Mouse (Mus musculus): ENCODE measurements at regions not wholly inside any gene's neighbourhood (a gene's known extent, or its start where the extent isn't known, plus 50 kb on each side); places are given as distances from the start of the nearest gene placed in this dataset.

- Histone ChIP-seq H3K4me1 (replicated peaks) (no peaks in the 10 kb centered on the region), H3K4me3 (replicated peaks) (no peak overlapping the region), H3K4me2 (no peak overlapping the region), H3K27ac (no peak overlapping the region; the same call in 1 of the 2 replicates), H3K9me3 (replicated peaks) (no peaks in the 10 kb centered on the region), H3K9ac (no peak overlapping the region), H3K36me3 (no peaks in the 10 kb centered on the region), H3K27me3 (no peaks in the 10 kb centered on the region)
- no peak for ATAC-seq (ENCODE audit: low read depth)
- 9% methylated on average over 5 of the region's 5 CpGs for WGBS (ENCODE audit: insufficient replicate concordance)
- DNase-seq: no peak
Measured at GRCm38 (mm10) chr4:125265575-125265974, 137.9 kb upstream of the Zc3h12a start.

GRCm38 (mm10) chr4:125265065-125265464 is 137.4 kb upstream of the Zc3h12a start:
- H3K4me3 ChIP-seq (replicated peaks): no peak overlapping the region
- no peaks in the 10 kb centered on the region for H3K27me3 ChIP-seq
- H3K9me3 ChIP-seq (replicated peaks): no peaks in the 10 kb centered on the region
- no peak overlapping the region for H3K9ac ChIP-seq
- H3K36me3 ChIP-seq: no peaks in the 10 kb centered on the region
- 40% methylated on average over 7 of the region's 7 CpGs for WGBS (ENCODE audit: insufficient replicate concordance)
- DNase-seq: no peak
- H3K4me1 ChIP-seq (replicated peaks): no peaks in the 10 kb centered on the region
- no peak overlapping the region for H3K4me2 ChIP-seq
- no peak overlapping the region for H3K27ac ChIP-seq
- no peak for ATAC-seq (ENCODE audit: low read depth)

DNA sequence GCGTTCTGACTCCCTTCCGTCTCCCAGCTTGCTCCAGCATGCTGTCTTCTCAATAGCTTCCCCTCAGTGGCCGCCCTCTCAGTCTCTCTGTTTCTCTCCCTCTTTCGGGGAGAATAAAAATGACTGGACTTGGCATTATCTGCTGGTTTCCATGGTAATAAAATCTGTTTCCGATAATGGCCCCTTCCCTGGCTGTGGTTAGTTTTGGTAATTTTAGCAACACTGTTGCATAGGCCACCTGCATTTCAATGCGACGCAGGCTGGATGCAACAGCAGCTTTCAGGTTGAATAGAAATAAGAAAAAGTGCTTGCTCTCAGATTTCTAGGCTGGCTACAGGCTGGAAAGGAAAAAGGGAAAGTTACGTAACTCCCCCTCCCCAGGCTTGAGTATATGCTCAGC is 133.9 kb upstream of the Zc3h12a start:
- no peaks in the 10 kb centered on the region for H3K36me3 ChIP-seq
- no peak overlapping the region for H3K9ac ChIP-seq
- no peak overlapping the region for H3K4me2 ChIP-seq
- 53% methylated on average over 8 of the region's 8 CpGs for WGBS (ENCODE audit: insufficient replicate concordance)
- H3K4me3 ChIP-seq (replicated peaks): no peak overlapping the region
- no peaks in the 10 kb centered on the region for H3K9me3 ChIP-seq (replicated peaks)
- ATAC-seq (ENCODE audit: low read depth) (no peak), DNase-seq (no peak)
- H3K4me1 ChIP-seq (replicated peaks): no peaks in the 10 kb centered on the region
- H3K27me3 ChIP-seq: no peaks in the 10 kb centered on the region
- H3K27ac ChIP-seq: no peak overlapping the region

GRCm38 (mm10) chr4:125259306-125259705 is 131.7 kb upstream of the Zc3h12a start:
- H3K4me3 ChIP-seq (replicated peaks): no peak overlapping the region
- ATAC-seq (ENCODE audit: low read depth): no peak
- WGBS (ENCODE audit: insufficient replicate concordance): 47% methylated on average over 10 of the region's 10 CpGs

DNA sequence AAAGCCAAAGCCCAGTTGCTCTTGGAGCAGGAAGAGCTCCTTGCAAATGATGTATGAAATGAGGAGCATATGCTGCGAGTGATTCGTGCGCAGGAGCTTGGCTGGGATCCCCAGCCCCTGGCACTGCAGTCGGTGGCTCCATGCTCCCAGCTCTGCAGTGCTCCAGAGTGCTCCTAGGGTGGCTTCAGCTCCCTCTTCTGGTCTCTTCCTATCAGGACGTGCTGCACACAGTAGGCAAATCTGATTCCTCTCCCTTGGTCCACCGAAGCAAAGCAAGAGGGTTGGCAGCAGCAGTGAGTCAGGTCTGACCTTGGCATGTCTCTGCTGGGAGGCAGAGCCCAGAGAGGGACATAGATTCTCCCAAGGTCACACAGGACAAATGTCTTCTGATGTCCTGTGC is 130.3 kb upstream of the Zc3h12a start:
- 46% methylated on average over 6 of the region's 6 CpGs for WGBS (ENCODE audit: insufficient replicate concordance)
- no peak for DNase-seq
- no peak overlapping the region for H3K4me2 ChIP-seq
- no peak overlapping the region for H3K27ac ChIP-seq
- H3K27me3 ChIP-seq: no peaks in the 10 kb centered on the region
- no peaks in the 10 kb centered on the region for H3K9me3 ChIP-seq (replicated peaks)
- no peak overlapping the region for H3K4me3 ChIP-seq (replicated peaks)
- H3K9ac ChIP-seq: no peak overlapping the region
- H3K36me3 ChIP-seq: no peaks in the 10 kb centered on the region
- H3K4me1 ChIP-seq (replicated peaks): no peaks in the 10 kb centered on the region
- ATAC-seq (ENCODE audit: low read depth): no peak

More at GRCm38 (mm10) chr4:125259306-125259705, 131.7 kb upstream of the Zc3h12a start:
- Histone ChIP-seq H3K27me3 (no peaks in the 10 kb centered on the region), H3K9ac (no peak overlapping the region), H3K4me1 (replicated peaks) (no peaks in the 10 kb centered on the region), H3K9me3 (replicated peaks) (no peaks in the 10 kb centered on the region), H3K27ac (no peak overlapping the region), H3K4me2 (no peak overlapping the region), H3K36me3 (no peaks in the 10 kb centered on the region)
- DNase-seq: no peak

DNA sequence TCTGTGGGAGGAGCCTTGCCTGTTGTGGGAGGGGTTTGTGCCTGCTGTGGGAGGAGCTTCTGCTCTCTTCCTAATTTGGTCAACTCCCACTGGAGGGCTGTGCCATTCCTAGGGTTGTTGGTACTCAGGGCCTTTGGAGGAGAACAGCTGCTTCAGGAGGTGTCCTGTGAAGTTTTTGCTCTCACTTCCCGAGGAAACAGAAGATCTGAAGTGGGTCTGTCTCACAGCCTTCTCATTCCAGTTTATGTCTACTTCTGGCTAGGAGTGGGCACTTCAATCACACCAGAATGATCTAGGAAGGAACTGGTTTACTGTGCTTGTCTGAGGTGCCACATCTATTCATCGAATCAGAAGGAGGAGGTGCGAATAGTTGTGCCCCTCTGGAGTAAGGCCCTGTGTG is 125.5 kb upstream of the Zc3h12a start:
- no peak for ATAC-seq (ENCODE audit: low read depth)
- Histone ChIP-seq H3K4me3 (replicated peaks) (no peak overlapping the region), H3K4me2 (no peak overlapping the region), H3K27me3 (no peaks in the 10 kb centered on the region), H3K36me3 (no peaks in the 10 kb centered on the region), H3K4me1 (replicated peaks) (no peaks in the 10 kb centered on the region), H3K27ac (no peak overlapping the region), H3K9me3 (replicated peaks) (no peaks in the 10 kb centered on the region), H3K9ac (no peak overlapping the region)
- DNase-seq: no peak
- WGBS (ENCODE audit: insufficient replicate concordance): 52% methylated on average over 3 of the region's 3 CpGs

DNA sequence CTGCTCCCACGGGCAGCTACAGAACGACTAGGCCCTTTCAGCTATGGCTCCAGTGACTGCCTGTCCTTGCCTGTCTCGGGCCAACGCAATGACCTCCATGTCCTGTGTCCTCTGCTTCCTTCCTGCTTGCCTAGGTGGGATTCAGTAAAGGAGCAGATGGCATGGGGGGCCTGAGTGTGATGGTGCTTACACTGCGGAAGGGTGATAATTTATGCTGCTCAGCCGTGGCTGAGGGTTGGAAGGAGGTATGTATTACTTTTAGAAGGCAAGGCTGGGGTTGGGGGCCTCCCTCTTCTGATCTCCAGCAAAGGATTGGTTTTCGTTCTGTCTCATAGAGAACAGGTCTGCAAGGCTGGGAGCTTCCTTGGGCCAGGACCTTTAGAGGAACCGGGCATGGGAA is 124.6 kb upstream of the Zc3h12a start:
- no peak overlapping the region for H3K4me3 ChIP-seq (replicated peaks)
- no peaks in the 10 kb centered on the region for H3K27me3 ChIP-seq
- no peaks in the 10 kb centered on the region for H3K9me3 ChIP-seq (replicated peaks)
- DNase-seq (no peak), ATAC-seq (ENCODE audit: low read depth) (no peak)
- H3K4me2 ChIP-seq: no peak overlapping the region
- H3K36me3 ChIP-seq: no peaks in the 10 kb centered on the region
- 51% methylated on average over 8 of the region's 8 CpGs for WGBS (ENCODE audit: insufficient replicate concordance)
- no peak overlapping the region for H3K9ac ChIP-seq
- H3K4me1 ChIP-seq (replicated peaks): no peaks in the 10 kb centered on the region
- no peak overlapping the region for H3K27ac ChIP-seq

DNA sequence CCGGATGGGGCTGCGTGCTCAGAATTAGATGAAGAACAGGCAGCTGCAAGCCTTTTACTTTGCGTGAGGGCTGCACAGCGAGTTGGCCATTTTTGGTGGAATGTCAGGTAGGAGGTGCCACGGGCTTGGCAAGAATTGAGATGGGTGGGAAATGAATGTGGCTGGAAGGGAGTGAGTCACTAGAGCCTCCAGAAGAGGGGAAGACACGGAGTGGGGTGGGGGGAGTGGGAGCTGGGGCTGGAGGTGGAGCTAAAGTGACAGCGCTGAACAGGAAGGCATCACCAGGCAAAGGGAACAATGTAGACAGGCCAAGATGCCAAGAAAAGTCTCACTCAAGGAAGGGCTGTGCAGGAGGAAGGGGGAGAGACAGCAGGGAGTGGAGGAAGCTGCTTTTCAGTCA is 121.4 kb upstream of the Zc3h12a start:
- no peaks in the 10 kb centered on the region for H3K4me1 ChIP-seq (replicated peaks)
- DNase-seq: no peak
- no peak overlapping the region for H3K4me2 ChIP-seq
- no peak for ATAC-seq (ENCODE audit: low read depth)
- no peaks in the 10 kb centered on the region for H3K9me3 ChIP-seq (replicated peaks)
- H3K27me3 ChIP-seq: no peaks in the 10 kb centered on the region
- no peak overlapping the region for H3K9ac ChIP-seq
- no peak overlapping the region for H3K27ac ChIP-seq
- H3K36me3 ChIP-seq: no peaks in the 10 kb centered on the region
- H3K4me3 ChIP-seq (replicated peaks): no peak overlapping the region
- 57% methylated on average over 7 of the region's 7 CpGs for WGBS (ENCODE audit: insufficient replicate concordance)

GRCm38 (mm10) chr4:125246171-125246570 is 118.5 kb upstream of the Zc3h12a start:
- Histone ChIP-seq H3K4me2 (no peak overlapping the region), H3K36me3 (no peaks in the 10 kb centered on the region), H3K27ac (no peak overlapping the region), H3K4me3 (replicated peaks) (no peak overlapping the region), H3K9me3 (replicated peaks) (no peaks in the 10 kb centered on the region), H3K4me1 (replicated peaks) (no peaks in the 10 kb centered on the region), H3K9ac (no peak overlapping the region), H3K27me3 (no peaks in the 10 kb centered on the region)
- 14% methylated on average over 4 of the region's 5 CpGs for WGBS (ENCODE audit: insufficient replicate concordance)
- ATAC-seq (ENCODE audit: low read depth) (no peak), DNase-seq (no peak)

DNA sequence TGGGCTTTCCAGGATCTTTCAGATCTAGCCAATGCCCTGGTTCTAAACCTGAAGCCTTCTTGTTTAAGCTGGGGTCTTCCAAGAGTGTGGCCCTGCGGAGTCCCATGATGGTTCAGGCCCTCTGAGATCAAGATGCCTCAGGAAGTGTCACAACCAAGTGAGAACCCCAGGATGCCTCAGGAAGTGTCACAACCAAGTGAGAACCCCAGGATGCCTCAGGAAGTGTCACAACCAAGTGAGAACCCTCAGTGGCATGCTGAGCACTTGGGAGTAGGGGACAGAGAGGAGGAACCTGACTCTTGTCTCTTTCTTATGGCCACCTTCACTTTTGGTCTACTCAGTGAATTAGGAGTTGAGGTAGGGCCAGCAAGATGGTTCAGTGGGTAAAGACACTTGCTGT is 114.9 kb upstream of the Zc3h12a start:
- Histone ChIP-seq H3K36me3 (no peaks in the 10 kb centered on the region), H3K27me3 (no peaks in the 10 kb centered on the region), H3K27ac (no peak overlapping the region), H3K4me3 (replicated peaks) (no peak overlapping the region), H3K4me2 (no peak overlapping the region), H3K9ac (no peak overlapping the region), H3K9me3 (replicated peaks) (no peaks in the 10 kb centered on the region), H3K4me1 (replicated peaks) (no peaks in the 10 kb centered on the region)
- ATAC-seq (ENCODE audit: low read depth) (no peak), DNase-seq (no peak)
- WGBS (ENCODE audit: insufficient replicate concordance): 32% methylated on average over 1 of the region's 1 CpGs

DNA sequence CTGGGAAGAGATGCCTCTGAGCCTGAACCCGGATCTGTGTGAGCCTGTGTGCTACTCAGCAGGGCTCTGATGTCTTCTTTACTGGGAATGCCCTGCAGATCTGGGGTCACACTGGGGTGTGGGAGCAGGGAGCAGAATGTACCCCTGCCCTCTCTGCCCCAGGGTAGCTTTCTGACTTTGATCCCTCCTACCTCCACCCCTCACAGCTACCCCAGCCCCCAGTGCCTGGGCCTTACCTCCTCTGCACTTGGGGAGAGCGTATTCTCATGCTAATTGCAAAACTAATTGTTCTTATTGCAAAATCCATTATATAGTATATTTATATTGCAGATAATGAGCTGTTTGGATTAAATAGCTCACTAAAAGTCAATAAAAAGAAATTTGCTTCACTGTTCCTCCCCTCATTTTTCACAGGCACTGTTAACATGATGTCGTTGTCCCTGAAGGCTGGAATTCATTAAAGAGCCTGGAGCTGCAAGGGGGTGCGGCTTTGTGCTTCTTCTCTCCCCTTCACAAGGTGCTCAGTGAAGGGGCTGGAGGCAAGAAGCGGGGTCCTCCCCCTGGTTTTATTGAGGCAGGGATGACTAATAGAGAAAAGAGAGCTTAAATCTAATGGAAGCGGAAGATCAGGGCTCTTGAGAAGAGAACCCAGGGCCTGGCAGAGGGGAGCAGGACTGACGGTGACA is 114.1 kb upstream of the Zc3h12a start:
- H3K27me3 ChIP-seq: no peaks in the 10 kb centered on the region
- H3K36me3 ChIP-seq: no peaks in the 10 kb centered on the region
- WGBS (ENCODE audit: insufficient replicate concordance): 25% methylated on average over 7 of the region's 7 CpGs
- no peaks in the 10 kb centered on the region for H3K9me3 ChIP-seq (replicated peaks)
- DNase-seq (no peak), ATAC-seq (ENCODE audit: low read depth) (no peak)
- H3K27ac ChIP-seq: no peak overlapping the region
- no peaks in the 10 kb centered on the region for H3K4me1 ChIP-seq (replicated peaks)
- H3K4me2 ChIP-seq: no peak overlapping the region
- no peak overlapping the region for H3K4me3 ChIP-seq (replicated peaks)
- H3K9ac ChIP-seq: no peak overlapping the region

DNA sequence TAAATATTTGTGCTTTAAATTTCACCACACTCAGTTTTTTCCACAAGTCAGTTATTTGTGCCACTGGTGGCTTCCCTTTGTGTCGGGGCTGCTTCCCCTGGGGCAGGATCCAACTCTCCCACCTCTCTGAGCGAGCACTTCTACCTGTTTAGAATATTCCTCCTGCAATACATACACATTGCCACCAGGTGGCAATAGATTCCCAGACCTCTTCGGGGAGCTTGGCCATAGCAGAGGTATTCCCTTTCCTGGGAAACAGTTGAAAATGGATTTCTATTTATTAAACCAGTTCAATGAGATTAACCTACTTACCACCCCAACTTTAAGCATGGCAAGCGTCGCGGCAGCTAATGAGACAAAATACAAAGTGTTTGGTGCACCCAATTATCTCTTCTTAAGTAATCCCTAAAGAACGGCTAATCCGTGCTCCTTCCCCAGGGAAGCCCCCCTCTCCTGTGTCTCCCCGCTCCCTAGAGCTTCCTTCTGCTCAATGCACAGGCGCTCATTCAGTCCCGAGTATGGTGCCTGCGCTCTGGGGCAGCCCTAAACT is 104.1 kb upstream of the Zc3h12a start:
- Histone ChIP-seq H3K9ac (no peak overlapping the region), H3K4me1 (replicated peaks) (no peaks in the 10 kb centered on the region), H3K9me3 (replicated peaks) (no peaks in the 10 kb centered on the region), H3K4me2 (no peak overlapping the region), H3K27me3 (peaks cover 7% of the 10 kb centered on the region; the same call in 1 of the 2 replicates), H3K36me3 (no peaks in the 10 kb centered on the region), H3K4me3 (replicated peaks) (no peak overlapping the region), H3K27ac (no peak overlapping the region)
- ATAC-seq (ENCODE audit: low read depth): no peak
- DNase-seq: no peak
- 19% methylated on average over 12 of the region's 12 CpGs for WGBS (ENCODE audit: insufficient replicate concordance)

All from liver, embryonic 13.5 days (tissue).